Mouse (Mus musculus): ENCODE results near the gene Gm10135.

Gm10135 gene

DNA sequence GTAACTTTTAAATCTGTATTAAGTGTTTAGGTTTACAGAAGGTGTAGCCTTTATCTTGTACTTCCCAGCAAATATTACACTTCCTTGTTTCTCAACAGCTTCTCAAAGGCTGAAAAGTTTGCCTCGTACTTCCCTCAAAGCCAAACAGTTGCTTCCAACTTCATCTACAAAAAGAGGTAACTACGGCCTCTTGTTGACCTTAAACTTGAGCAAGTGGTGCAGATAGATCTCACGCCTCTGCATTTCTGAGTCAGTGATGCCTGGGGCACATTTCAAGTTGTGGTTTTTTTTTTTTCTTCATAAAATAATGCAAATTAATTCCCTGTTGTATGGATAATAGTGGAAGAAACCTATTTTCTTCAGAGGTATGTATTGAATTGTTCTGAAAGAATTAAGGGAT, 8.8 kb downstream of the Gm10135 start:
- TF ChIP-seq GATA4 (IDR thresholded peaks at IDR 0.05; ENCODE audit: insufficient replicate concordance, low read length): no peak

DNA sequence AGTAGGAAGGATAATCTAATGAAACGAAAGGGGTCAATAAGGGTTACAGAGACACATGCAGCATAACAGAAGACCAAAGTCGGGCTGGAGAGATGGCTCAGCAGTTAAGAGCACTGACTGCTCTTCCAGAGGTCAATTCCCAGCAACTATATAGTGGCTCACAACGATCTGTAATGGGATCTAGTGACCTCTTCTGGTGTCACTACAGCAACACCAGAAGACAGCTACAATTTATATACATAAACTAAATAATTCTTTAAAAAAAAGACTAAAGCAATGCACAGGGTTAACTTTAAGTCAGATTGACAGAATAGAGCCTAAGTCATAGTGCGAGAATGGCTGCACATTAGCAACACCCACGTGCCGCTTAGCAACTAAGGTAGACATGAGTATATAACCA, 14.4 kb downstream of the Gm10135 start:
- no peak for TF ChIP-seq GATA4 (IDR thresholded peaks at IDR 0.05; ENCODE audit: insufficient replicate concordance, low read length)

DNA sequence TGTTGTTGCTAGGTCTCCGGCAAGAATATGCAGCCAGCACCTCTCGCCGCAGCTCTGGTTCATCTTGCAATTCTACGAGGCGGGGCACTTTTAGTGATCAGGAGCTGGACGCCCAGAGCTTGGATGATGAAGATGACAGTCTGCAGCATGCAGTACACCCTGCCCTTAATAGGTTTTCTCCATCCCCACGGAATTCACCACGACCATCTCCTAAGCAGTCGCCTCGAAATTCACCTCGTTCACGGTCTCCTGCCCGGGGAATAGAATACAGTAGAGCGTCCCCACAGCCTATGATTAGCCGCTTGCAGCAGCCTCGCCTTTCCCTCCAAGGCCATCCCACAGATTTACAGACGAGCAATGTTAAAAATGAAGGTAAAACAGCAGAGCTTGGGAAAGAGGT, 17.2 kb downstream of the Gm10135 start:
- no peak for TF ChIP-seq GATA4 (IDR thresholded peaks at IDR 0.05; ENCODE audit: insufficient replicate concordance, low read length)

DNA sequence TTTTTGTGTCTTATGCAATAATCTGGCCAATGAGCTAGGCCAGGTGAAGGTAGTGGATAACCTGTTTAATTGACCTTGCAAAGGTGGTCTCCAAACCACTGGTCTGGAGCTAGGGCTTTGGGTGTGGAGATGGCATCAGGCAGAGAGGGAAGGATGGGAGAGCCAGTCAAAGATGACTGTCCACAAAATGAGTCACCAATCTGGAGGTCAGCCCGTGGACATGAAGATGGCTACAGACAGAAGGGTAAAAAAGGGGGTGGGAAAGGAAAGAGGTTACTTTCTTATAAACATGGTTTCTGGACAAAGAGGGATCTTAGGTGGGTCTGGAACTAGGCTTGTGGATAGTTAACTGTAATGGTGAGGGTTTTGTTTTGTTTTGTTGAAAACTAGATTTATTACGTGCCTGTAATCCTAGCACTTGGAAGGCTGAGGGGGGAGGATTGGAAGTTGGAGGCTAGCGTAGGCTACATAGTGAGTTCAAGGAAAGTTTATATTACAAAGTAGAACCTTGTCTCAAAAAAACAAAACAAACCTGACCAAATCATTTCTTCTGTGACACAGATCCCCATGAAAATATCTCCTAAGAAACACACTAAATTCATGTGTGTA, 20.4 kb downstream of the Gm10135 start:
- TF ChIP-seq GATA4 (IDR thresholded peaks at IDR 0.05; ENCODE audit: insufficient replicate concordance, low read length): no peak

DNA sequence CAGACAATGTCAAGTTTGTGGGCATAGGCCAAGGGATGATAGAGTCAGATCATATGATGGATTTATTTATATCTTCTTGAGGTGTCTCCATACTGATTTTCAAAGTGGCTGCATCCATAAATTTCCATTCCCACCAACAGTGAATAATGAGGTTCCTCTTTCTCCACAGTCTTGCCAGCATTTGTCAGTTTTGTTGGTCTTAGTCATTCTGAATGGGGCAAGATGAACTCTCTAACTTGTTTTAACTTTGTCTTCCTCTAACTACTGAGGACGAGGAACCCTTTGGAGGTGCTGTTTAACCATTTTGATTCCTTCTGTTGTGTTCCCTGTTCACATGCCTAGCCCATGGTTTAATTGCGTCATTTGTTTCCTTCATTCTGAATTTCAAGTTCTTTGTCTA, 24.2 kb downstream of the Gm10135 start:
- no peak for TF ChIP-seq GATA4 (IDR thresholded peaks at IDR 0.05; ENCODE audit: insufficient replicate concordance, low read length)

DNA sequence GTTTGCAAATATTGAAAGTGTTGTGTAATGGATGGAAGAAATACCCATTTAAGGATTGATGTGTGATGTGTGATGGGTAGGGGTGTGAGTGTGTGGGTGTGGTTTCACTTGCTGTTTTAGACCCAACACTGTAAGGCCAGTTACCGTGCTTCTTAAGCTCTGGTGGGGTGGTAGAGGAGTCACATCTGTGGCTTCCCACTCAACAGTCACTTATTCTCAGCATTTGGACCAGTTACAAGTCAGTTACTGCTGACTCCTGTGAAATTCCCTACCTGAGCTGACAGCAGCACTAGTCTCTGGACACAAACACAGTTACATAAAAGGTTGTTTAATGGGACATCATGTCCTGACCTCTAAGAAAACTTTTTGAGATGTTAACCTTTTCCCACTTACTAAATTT, 26.4 kb downstream of the Gm10135 start:
- TF ChIP-seq GATA4 (IDR thresholded peaks at IDR 0.05; ENCODE audit: insufficient replicate concordance, low read length): no peak

DNA sequence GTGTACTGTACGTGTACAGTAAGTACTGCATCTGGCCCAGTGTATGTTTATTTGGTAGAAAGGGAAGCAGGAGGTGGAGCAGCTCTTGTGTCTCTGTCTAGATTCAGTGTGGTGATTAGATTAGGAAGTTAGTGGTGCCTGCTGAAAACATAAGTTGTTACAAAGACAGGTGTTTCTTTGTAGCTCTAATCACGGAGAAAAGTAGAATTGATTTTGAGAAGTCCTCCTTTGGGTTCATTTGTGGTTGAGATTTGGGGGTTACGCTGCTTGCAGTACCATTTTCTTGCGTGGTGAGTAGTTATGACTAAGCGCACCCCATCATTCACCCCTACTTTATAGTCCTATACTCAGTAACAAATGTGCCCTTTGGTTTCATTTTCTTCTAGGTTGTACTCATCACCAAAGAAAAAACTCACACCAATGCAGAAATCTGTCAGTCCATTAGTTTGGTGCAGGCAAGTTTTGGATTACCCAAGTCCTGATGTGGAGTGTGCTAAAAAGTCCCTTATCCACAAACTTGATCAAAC, 33.5 kb downstream of the Gm10135 start:
- no peak for TF ChIP-seq GATA4 (IDR thresholded peaks at IDR 0.05; ENCODE audit: insufficient replicate concordance, low read length)

DNA sequence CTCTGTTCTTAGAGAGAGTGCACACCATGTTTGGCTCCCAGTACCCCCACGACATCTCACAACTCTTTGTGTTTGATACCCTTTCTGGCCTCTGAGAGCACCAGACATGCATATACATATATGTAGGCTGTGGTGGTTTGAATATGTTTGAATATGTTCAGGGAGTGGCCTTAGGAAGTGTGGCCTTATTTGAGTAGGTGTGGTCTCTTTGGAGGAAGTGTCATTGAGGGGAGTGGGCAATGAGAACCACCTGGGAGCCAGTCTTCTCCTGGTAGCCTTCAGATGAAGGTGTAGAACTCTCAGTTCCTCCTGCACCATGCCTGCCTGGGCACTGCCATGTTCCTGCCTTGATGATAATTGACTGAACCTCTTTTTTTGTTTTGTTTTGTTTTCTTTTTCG, 35.2 kb downstream of the Gm10135 start:
- no peak for TF ChIP-seq GATA4 (IDR thresholded peaks at IDR 0.05; ENCODE audit: insufficient replicate concordance, low read length)

DNA sequence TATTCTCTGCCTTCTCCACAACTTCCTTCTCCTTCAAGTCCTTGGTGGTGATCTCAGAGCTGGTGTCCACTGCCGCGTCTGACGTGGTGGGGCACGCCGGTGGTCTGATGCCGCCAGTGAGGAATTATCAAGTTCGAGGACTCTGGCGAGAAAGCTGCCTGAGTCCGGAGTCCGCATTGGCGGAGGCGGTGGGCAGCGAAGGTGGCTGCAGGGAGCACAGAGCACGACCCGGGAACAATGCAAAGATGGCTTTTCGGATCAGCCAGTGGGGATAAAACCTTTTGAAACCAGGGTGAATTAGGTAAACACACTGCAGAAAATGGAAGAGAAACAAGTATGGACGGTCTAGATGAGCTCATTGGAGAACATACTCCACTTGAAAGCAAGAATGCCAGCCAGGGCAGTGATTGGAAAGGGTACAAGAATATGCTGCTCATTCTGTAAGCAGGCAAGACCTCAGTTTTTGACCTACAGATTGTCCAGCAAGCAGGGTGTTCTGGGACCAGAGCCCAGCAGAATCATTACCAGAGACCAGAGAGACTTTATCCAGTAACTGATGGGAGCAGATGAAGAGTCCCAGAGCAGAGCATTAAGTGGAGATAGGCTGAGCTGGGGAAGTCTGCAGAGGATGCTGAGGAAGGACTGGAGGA, 41.4 kb downstream of the Gm10135 start:
- no peak for TF ChIP-seq GATA4 (IDR thresholded peaks at IDR 0.05; ENCODE audit: insufficient replicate concordance, low read length)

GRCm38 (mm10) chr5:72927074-72927473, 47.4 kb downstream of the Gm10135 start:
- no peak for TF ChIP-seq GATA4 (IDR thresholded peaks at IDR 0.05; ENCODE audit: insufficient replicate concordance, low read length)

DNA sequence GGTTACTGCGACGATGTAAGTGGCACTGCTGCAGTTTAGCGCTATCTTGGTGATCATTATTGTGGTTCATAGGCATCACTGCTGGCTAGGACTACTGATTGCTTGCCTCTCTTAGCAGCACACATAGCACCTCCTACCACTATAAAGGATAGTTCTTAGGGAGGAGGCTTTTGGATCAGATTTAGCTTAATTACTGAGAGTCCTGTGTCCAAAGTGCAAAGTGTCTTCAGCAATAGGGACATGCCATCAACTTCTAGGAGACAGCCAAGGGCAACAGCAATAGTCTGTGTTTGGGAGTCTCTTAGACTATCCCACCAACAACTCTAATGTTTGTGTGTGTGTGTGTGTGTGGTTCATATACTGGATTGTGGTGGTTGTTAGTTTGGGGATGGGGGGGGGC, 51.7 kb downstream of the Gm10135 start:
- TF ChIP-seq GATA4 (IDR thresholded peaks at IDR 0.05; ENCODE audit: insufficient replicate concordance, low read length): no peak

- TF ChIP-seq GATA4 (IDR thresholded peaks at IDR 0.05; ENCODE audit: insufficient replicate concordance, low read length): no peak
Measured at GRCm38 (mm10) chr5:72921171-72921570, 53.3 kb downstream of the Gm10135 start.

- no peak for TF ChIP-seq GATA4 (IDR thresholded peaks at IDR 0.05; ENCODE audit: insufficient replicate concordance, low read length)
Measured at GRCm38 (mm10) chr5:72920416-72920815, 54.1 kb downstream of the Gm10135 start.

DNA sequence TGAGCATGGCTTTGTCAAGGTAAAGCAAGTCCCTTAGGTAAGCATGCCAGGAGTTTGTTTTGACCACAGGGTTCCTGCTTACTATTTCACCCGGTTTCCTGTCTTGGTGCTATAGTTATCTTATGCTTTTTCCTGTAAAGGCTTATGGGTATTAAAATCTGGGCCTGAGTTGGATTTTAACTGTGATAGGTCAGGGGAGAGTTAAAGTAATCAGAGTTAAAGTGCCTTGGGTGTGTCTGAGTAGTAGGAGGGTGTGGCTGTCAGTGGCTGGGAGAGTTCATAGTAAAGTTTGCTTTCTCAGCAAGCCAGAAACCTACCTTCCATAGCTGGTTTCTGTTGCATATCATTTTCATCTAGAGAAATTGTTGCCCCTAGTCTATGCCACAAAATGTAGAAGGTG, 57.7 kb downstream of the Gm10135 start:
- TF ChIP-seq GATA4 (IDR thresholded peaks at IDR 0.05; ENCODE audit: insufficient replicate concordance, low read length): no peak

GRCm38 (mm10) chr5:72916048-72916447, 58.5 kb downstream of the Gm10135 start:
- no peak for TF ChIP-seq GATA4 (IDR thresholded peaks at IDR 0.05; ENCODE audit: insufficient replicate concordance, low read length)

All from liver, adult (tissue).